Mouse (Mus musculus) retina, embryonic 14.5 days (tissue): ENCODE data around the gene Slc12a8.

Experiments
- DNase-seq: peaks from one replicate; pipeline ENCODE4 v3.0.0-alpha.2; 2015; ENCODE audit warnings: low spot score

Gene Slc12a8

GRCm38 (mm10) chr16:33544346-33544745 is 27.2 kb downstream of the Slc12a8 start:
- no peak for DNase-seq

- DNase-seq, result no peak
Observed at GRCm38 (mm10) chr16:33545530-33545929, 28.4 kb downstream of the Slc12a8 start.

DNA sequence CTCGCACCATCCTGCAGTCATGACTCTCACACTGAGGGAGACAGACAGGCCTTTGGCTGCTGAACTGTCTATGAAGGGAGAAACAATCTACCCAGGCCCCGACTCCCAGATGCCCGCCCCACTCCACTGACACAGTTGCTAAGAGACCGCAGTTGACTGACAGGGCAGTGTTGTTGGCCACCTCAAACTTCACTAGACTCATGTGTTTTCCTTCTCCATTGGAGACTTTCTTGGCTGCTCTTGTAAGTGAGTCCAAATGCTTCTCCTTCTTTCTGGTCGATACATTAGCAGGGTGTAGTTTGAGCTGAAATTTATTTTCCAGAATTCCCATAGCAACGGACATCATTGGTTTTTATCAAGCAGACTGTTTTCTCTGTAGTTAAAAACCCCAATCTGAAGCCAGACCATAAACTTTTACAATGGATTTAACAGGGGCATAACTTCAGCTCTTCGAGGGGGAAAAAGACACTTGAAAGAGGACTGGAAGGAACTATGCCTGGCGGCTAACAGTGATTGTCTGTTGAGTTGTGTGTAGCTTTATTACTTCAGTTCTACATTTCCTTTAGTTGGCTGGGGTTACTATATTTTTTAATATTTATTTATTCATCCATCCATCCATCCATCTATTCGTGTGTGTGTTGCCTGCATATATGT is 36.7 kb downstream of the Slc12a8 start:
- no peak for DNase-seq

DNA sequence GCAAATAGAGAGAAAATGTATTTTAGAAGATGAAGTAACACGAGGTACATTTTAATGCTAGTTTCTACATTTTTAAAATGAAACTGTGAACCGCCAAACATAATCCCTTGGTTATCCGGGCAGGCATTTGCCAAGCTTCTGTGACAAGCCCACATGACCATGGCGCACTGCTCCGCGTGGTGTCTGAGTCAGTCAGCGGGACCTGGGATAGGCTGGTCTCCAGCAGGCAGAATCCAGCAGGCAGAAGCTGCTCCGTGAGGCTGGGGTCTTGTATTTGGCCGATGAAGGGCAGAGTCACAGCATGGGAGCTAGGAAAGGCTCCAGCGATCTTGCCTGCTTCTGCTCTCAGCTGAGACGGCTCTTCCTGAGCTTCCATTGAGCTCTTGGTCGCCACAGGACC is 41.0 kb downstream of the Slc12a8 start:
- DNase-seq, result no peak

- peak; percentile 90 for DNase-seq
Observed at GRCm38 (mm10) chr16:33560281-33560680, 43.2 kb downstream of the Slc12a8 start.

- no peak for DNase-seq
Observed at GRCm38 (mm10) chr16:33561308-33562009, 44.3 kb downstream of the Slc12a8 start.

DNA sequence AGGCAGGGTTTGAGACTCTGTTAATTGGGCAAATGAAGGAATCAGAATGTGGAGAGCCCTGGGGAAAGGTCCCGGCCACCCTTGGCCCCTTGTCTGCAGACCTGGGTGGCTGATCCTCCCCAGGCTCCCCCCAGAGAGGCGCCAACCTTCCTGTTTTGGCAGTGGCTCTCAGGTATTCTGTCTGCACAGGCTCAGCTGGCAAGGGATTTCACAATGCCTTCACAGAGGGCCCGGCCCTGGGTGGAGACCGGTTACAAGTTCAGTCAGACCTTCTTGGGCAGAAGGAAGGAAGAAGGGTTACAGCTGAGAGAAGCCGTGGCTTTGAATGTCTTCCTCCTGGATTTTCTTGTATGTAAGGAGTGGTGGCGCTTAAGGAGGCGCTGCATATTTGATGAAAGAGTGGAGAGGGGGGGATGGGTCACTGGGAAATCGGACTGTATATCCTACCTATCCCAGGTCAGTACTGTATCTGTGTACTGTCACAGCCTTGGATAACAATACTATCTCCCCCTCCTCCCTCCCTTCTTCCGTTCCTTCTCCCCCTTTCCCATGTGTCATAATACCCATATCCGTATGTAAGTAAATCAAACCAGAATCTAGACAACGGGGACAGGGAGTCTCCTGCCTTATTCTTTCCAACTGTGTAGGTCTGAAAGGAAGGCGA is 45.9 kb downstream of the Slc12a8 start:
- DNase-seq, result no peak

GRCm38 (mm10) chr16:33563538-33564013 is 46.4 kb downstream of the Slc12a8 start:
- DNase-seq, result no peak

- DNase-seq, result no peak
Observed at GRCm38 (mm10) chr16:33566467-33566866, 49.3 kb downstream of the Slc12a8 start.

DNA sequence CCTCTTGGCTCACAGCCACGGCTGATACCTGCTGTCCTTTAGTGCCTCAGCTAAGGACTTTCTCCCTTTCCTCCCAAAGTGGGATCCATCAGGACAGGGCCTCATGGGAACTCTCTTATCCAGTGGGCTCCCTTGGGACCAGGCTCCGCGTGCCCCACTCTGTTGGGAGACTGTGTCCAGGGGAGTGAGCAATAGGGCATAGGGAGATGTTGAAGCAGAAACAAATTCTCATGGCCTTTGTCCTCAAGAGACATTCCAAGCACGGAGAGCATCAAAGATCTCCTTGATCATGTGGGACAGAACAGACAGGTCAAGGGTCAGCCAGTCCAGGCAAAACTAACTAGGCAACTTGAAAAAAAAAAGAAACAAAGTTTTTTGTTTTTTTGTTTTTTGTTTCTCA is 50.6 kb downstream of the Slc12a8 start:
- no peak for DNase-seq

GRCm38 (mm10) chr16:33568269-33569016 is 51.3 kb downstream of the Slc12a8 start:
- peak; percentile 39 for DNase-seq

- DNase-seq, result no peak
Observed at GRCm38 (mm10) chr16:33572646-33573045, 55.5 kb downstream of the Slc12a8 start.

DNA sequence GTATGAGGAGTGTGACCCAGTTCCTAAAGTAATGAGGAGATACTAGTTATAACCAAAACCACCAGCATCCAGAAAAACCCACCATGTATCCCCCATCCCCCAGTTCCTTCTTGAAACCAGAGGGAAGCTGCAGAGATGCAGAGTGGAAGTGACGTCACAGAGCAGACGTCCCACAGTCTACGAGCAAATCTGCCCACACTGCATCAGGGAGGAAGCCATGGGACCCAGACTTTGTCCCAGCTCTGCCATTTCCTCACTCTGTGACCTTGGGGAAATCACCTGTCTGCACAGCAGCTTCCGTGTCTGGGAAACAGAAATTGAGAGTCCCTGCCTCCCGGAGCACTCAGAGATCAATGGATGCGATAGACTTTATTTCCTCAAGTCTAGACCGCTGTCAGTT is 56.6 kb downstream of the Slc12a8 start:
- DNase-seq, result no peak

DNA sequence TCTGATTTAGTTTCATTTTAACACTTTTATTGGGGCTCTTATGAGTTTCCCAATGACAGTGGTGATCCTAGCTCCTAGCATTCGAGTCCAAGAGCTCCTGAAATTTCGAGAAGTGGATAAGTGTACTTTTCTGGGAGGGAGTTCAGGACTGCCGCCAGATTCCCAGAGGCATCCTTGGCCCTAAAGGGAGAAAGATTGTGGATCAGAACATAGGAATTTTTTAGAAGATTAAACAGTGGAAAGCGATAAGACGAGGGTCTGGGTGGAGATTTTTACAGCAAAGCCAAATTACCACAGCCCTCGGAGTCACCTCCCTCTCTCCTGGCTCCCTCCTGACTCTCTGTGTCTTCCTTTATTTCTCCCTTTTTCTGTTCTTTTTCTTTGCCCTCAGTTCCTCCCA is 58.6 kb downstream of the Slc12a8 start:
- DNase-seq, result no peak

DNA sequence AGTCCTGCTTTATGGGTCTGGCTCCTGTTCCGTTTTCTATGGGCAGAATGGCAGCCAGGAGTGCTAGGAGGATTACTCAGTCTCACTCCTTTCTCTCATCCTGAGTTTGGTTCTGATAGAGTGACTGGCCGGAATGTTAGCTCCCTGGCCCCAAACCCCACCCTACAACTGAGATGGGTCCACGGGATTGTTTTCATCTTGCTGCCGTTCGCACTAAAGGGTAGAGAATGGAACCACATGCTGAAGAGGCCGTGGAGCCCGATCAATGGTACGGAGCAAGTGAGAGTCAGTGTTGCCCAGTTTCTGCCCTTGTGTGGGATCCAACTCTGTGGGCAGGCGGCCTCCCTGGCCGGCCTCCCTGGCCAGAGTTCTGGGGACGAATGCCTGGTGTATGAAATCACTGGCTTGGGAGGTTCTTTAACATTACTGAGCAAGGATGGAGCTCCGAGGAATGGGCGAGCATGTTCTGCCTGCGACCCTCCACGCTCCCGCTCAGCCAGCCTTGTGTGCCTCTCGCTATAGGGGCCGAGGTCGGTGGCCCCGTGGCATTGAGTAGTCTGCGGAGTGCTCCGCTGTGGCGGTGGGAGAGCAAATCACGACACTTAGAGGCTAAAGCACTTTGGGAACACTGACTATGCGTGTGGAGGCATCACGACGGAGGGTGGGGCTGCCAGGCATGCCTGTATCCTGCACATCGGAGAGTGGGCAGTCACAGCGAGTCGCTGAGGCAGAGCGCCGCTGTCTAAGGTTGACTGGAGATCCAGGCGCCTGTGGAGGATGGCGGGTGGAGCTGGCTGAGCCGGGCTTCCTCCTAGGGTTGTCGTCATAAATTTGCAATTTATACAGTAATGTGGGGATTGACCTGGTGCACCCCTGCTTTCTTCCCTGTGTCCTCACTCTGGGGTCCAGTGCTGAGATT is 59.4 kb downstream of the Slc12a8 start:
- no peak for DNase-seq

DNA sequence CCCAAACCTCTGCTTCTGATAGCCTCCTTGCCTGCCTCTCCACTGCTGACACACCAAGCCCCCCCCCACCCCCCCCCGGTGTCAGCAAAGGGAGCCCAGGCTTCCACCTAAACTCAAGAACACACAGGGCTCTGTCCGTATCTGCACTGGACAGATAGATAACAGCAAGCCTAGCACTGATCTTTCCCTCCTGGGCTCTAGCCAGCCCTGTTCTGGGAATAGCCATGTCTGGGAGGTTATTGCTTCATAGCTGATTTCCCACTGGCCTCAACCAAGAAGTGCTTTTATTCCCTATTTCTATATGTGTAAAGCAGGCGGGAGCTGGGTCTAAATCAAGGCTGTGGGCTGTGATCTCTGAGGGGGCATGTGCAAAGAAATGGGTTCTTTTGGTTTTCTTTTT is 61.3 kb downstream of the Slc12a8 start:
- no peak for DNase-seq

DNA sequence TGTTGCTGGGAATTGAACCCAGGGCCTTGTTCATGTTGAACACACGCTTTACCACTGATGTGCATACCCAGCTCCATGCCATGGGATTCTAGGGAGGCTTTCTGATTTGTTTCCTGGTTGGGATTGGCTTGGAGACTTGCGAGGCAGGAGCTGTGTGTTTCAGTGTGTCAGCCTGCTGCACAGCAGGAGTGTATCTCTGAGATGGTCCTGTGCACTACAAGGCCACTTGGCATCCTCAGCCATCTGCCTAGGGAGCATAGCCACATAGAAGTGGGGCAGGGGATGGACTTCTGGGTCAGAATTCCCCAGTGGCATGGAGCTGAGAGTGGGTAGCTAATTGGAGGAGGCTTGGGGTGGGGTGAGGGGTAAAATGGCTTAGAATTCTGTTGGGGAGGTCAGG is 63.2 kb downstream of the Slc12a8 start:
- DNase-seq, result no peak

DNA sequence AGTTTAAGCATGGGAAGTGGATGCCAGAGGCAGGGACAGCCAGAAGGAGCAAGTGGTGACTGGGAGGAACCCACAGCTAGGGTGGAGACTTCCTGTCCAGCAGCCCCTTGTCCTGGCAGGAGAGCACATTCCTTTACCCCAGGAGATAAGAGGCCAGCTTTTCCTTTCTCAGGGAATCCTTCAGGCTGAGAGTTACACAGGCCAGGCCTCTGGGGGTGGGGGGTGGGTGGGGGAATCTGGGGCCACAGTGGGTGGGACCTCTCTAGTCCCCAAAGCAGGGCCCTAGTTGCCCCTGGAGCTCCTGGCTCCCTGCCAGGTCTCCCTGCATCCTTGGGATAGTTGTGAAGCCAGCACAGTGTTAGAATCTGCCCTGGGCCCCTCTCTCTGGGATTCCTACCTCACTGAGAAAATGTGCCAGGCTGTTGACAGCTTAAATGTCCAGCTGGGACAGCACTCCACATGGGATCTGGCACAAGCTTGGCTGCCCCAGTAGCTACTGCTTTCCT is 63.7 kb downstream of the Slc12a8 start:
- DNase-seq, result peak; percentile 36

- no peak for DNase-seq
Observed at GRCm38 (mm10) chr16:33581661-33582099, 64.6 kb downstream of the Slc12a8 start.

GRCm38 (mm10) chr16:33582495-33582894 is 65.4 kb downstream of the Slc12a8 start:
- no peak for DNase-seq

DNA sequence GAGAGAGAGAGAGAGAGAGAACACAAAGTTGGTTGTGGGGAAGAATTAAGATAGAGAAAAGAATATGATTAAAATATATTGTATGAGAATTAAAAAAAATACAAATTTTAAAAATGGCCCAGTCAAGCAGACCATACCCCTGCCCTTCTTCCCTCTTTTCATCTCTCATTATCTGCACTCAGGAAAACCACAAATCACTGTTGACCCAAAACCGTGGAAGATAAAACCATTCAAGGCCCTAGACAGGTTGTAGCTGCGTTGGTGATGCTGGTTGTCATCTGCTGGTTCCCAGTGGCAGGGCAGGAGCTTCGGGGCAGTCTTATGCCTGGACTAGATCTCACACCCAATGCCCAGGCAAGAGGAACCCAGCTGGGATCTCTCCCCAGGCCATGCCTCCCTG is 66.2 kb downstream of the Slc12a8 start:
- no peak for DNase-seq
